Mouse (Mus musculus): ENCODE data around the gene Pparg. TPM values are rescaled to one million over a fixed set of nuclear protein-coding genes. Genes with fewer than 3 reads are reported as not detected.
A peak's percentile ranks its signal among the peaks of the same experiment; 100 is the strongest.

The Pparg gene
- total and polyA plus RNA-seq, 3 experiments, result not detected

GRCm38 (mm10) chr6:115344101-115344500, 16.6 kb upstream of the Pparg start:
- dilution Hi-C loops (cut with MboI; ENCODE audit: extremely low pct_ligation_motif_present, extremely low pct_unique_long_range_greater_than_20kb, low sequenced_read_pairs), result no loop called here
- Histone ChIP-seq H3K27ac (ENCODE audit: insufficient read depth, low read depth) (no peak overlapping the region), H3K79me2 (replicated peaks; ENCODE audit: control insufficient read depth, extremely low read depth, insufficient read depth, poor library complexity, severe bottlenecking) (no peaks in the 10 kb centered on the region), H3K27me3 (replicated peaks) (no peaks in the 10 kb centered on the region), H3K36me3 (replicated peaks in 1 of 2; ENCODE audit: control insufficient read depth in 1 of 2, insufficient read depth in 1 of 2, low read length in 1 of 2) (no peaks in the 10 kb centered on the region), H3K9ac (ENCODE audit: insufficient read depth, low read depth) (peak overlapping the region; percentile 19), H3K4me3 (replicated peaks in 1 of 3; ENCODE audit: low read depth in 2 of 3, low read length in 2 of 3, poor library complexity in 1 of 3) (no peak overlapping the region), H3K9me3 (replicated peaks; ENCODE audit: low read length) (no peaks in the 10 kb centered on the region), H3K4me1 (ENCODE audit: control insufficient read depth in 1 of 2, insufficient read depth in 2 of 2) (no peaks in the 10 kb centered on the region), H3K4me2 (ENCODE audit: insufficient read depth, low read depth, poor library complexity, severe bottlenecking) (peak overlapping the region; percentile 43)
- DNase-seq (ENCODE audit: extremely low read depth), result no peak
- TF ChIP-seq ETS1 (conservative IDR thresholded peaks at IDR 0.05; ENCODE audit: low read depth, low read length) (no peak), CHD1 (IDR thresholded peaks at IDR 0.05; ENCODE audit: low read depth, low read length) (no peak), E2F4 (IDR thresholded peaks at IDR 0.05; ENCODE audit: insufficient replicate concordance, low read depth, low read length) (no peak), USF2 (conservative IDR thresholded peaks at IDR 0.05; ENCODE audit: low read depth, low read length) (no peak), BHLHE40 (IDR thresholded peaks at IDR 0.05; ENCODE audit: low read depth, low read length) (no peak), ZKSCAN1 (IDR thresholded peaks at IDR 0.05; ENCODE audit: borderline replicate concordance, low read depth, low read length) (no peak), IRF4 (IDR thresholded peaks at IDR 0.05; ENCODE audit: low read depth, low read length) (no peak), ZC3H11A (IDR thresholded peaks at IDR 0.05; ENCODE audit: low read depth, low read length) (no peak), POLR2A (IDR thresholded peaks at IDR 0.05; ENCODE audit: low read depth, low read length) (no peak), MEF2A (IDR thresholded peaks at IDR 0.05; ENCODE audit: borderline replicate concordance, low read depth, low read length) (no peak), CTCF (conservative IDR thresholded peaks at IDR 0.05 in 1 of 2, IDR thresholded peaks at IDR 0.05 in 1 of 2; ENCODE audit: low read depth in 2 of 2, low read length in 2 of 2) (no peak), ZNF384 (IDR thresholded peaks at IDR 0.05; ENCODE audit: low read depth, low read length) (no peak), NRF1 (IDR thresholded peaks at IDR 0.05; ENCODE audit: low read depth, low read length) (no peak), ZMIZ1 (IDR thresholded peaks at IDR 0.05; ENCODE audit: low read depth, low read length) (no peak), MAX (IDR thresholded peaks at IDR 0.05; ENCODE audit: low read length) (no peak), MAFK (IDR thresholded peaks at IDR 0.05; ENCODE audit: insufficient replicate concordance, low read length) (no peak)
- in situ Hi-C loops (cut with MboI; ENCODE audit: low pct_ligation_motif_present, low pct_unique_long_range_greater_than_20kb, low sequenced_read_pairs), result no loop called here

- no peaks in the 10 kb centered on the region for H3K79me2 ChIP-seq (replicated peaks; ENCODE audit: control insufficient read depth, extremely low read depth, insufficient read depth, poor library complexity, severe bottlenecking)
- H3K9me3 ChIP-seq (replicated peaks; ENCODE audit: low read length), result no peaks in the 10 kb centered on the region
- DNase-seq (ENCODE audit: extremely low read depth), result no peak
- H3K9ac ChIP-seq (ENCODE audit: insufficient read depth, low read depth), result no peak overlapping the region; the same call in 1 of the 2 replicates
- in situ Hi-C loops (cut with MboI; ENCODE audit: low pct_ligation_motif_present, low pct_unique_long_range_greater_than_20kb, low sequenced_read_pairs), result no loop called here
- H3K27ac ChIP-seq (ENCODE audit: insufficient read depth, low read depth), result no peak overlapping the region
- no peaks in the 10 kb centered on the region for H3K4me1 ChIP-seq (ENCODE audit: control insufficient read depth in 1 of 2, insufficient read depth in 2 of 2)
- dilution Hi-C loops (cut with MboI; ENCODE audit: extremely low pct_ligation_motif_present, extremely low pct_unique_long_range_greater_than_20kb, low sequenced_read_pairs), result no loop called here
- no peak overlapping the region for H3K4me3 ChIP-seq (replicated peaks in 1 of 3; ENCODE audit: low read depth in 2 of 3, low read length in 2 of 3, poor library complexity in 1 of 3)
- no peaks in the 10 kb centered on the region for H3K36me3 ChIP-seq (replicated peaks in 1 of 2; ENCODE audit: control insufficient read depth in 1 of 2, insufficient read depth in 1 of 2, low read length in 1 of 2)
- H3K4me2 ChIP-seq (ENCODE audit: insufficient read depth, low read depth, poor library complexity, severe bottlenecking), result peak overlapping the region; percentile 43
- TF ChIP-seq CHD1 (IDR thresholded peaks at IDR 0.05; ENCODE audit: low read depth, low read length) (no peak), USF1 (IDR thresholded peaks at IDR 0.05; ENCODE audit: low read depth, low read length) (no peak), NRF1 (IDR thresholded peaks at IDR 0.05; ENCODE audit: low read depth, low read length) (no peak), RAD21 (IDR thresholded peaks at IDR 0.05; ENCODE audit: low read depth, low read length) (no peak), RCOR1 (conservative IDR thresholded peaks at IDR 0.05; ENCODE audit: low read depth, low read length) (no peak), JUND (conservative IDR thresholded peaks at IDR 0.05; ENCODE audit: low read depth, low read length) (no peak)
- no peaks in the 10 kb centered on the region for H3K27me3 ChIP-seq (replicated peaks)
These were observed 16.2 kb upstream of the Pparg start for GRCm38 (mm10) chr6:115344513-115344912.
